Mouse (Mus musculus) heart, adult 10 weeks (tissue): ENCODE results near the gene Unc80. TPM values are rescaled to one million over a fixed set of nuclear protein-coding genes. Genes with fewer than 3 reads are reported as not detected.

Experiments
- polyA plus RNA-seq: library from polyadenylated mRNA; stranded (reverse); fragments of 350-450 nt; fragmentation: Illumina TruSeq; extraction: RNeasy Lipid Tissue Mini Kit (QIAGEN cat#74804); gene quantifications from one replicate; pipeline ENCODE4 v1.2.3, GENCODE M21; 2014; ENCODE audit warnings: low read depth, low replicate concordance

The Unc80 gene
- polyA plus RNA-seq, result 0.16 TPM

GRCm38 (mm10) chr1:66467821-66468703, at the start of gene Unc80:
Unc80 (plus strand) TSS chr1:66468367.

GRCm38 (mm10) chr1:66700693-66701575, 232.8 kb downstream of the Unc80 start, which contains the start of gene Rpe:
Rpe (plus strand) TSS chr1:66700831.

Other genes starting within 250 kb of the Unc80 start
- gene Rpe, start 232.5 kb downstream of the Unc80 start, polyA plus RNA-seq, result 11.9 TPM